Mouse (Mus musculus) embryonic facial prominence, embryonic 13.5 days (tissue): Measurements from ENCODE around the gene 1110008L16Rik. TPM values are rescaled to one million over a fixed set of nuclear protein-coding genes. Genes with fewer than 3 reads are reported as not detected.

Experiments
- ATAC-seq: fragments of 200-750 bp; cut with Nextera tagmentation; 2 replicates; pipeline ENCODE4 v1.8.0; 2017; ENCODE audit warnings: low read depth; ENCODE audit not compliant: insufficient number of reproducible peaks, insufficient read depth, low FRiP score, low TSS enrichment
- H3K27ac ChIP-seq: fragments of 300-500 bp; sonication (generic); 2 replicates; pipeline ENCODE4 v1.5.1; 2015; ENCODE audit warnings: moderate library complexity, mild to moderate bottlenecking, inconsistent platforms
- H3K27me3 ChIP-seq: fragments of 300-500 bp; sonication (generic); 2 replicates; pipeline ENCODE4 v1.6.1; 2015; ENCODE audit warnings: mild to moderate bottlenecking, inconsistent platforms
- H3K36me3 ChIP-seq: fragments of 300-500 bp; sonication (generic); 2 replicates; pipeline ENCODE4 v1.6.1; 2015; ENCODE audit warnings: mild to moderate bottlenecking, inconsistent platforms
- H3K4me1 ChIP-seq: fragments of 300-500 bp; sonication (generic); 2 replicates; pipeline ENCODE4 v1.6.1; 2015; ENCODE audit warnings: inconsistent platforms
- H3K4me2 ChIP-seq: fragments of 300-500 bp; sonication (generic); 2 replicates; pipeline ENCODE4 v1.6.1; 2015; ENCODE audit warnings: moderate library complexity, mild to moderate bottlenecking, inconsistent platforms
- H3K4me3 ChIP-seq: fragments of 300-500 bp; sonication (generic); 2 replicates; pipeline ENCODE4 v1.5.1; 2015; ENCODE audit warnings: mild to moderate bottlenecking, inconsistent platforms
- H3K9ac ChIP-seq: fragments of 300-500 bp; sonication (generic); 2 replicates; pipeline ENCODE4 v1.6.1; 2015; ENCODE audit warnings: mild to moderate bottlenecking, inconsistent platforms
- H3K9me3 ChIP-seq: fragments of 300-500 bp; sonication (generic); 2 replicates; pipeline ENCODE4 v1.6.1; 2016; ENCODE audit warnings: inconsistent platforms
- WGBS: fragments of 180-500 bp; shearing (Covaris S2); methylation state at CpG from one replicate; pipeline ENCODE4 v1.1.7; 2015; ENCODE audit warnings: mixed read lengths; 5-methylcytosine and 5-hydroxymethylcytosine counted together
- polyA plus RNA-seq: library from polyadenylated mRNA; unstranded; fragments of >200 nt; fragmentation: Nextera tagmentation; extraction: Ambion mirVana; gene quantifications from 2 replicates; pipeline ENCODE4 v1.2.1, GENCODE M21; 2015

1110008L16Rik gene
- polyA plus RNA-seq, 1 experiment from 2014 or later: 15.5 TPM

DNA sequence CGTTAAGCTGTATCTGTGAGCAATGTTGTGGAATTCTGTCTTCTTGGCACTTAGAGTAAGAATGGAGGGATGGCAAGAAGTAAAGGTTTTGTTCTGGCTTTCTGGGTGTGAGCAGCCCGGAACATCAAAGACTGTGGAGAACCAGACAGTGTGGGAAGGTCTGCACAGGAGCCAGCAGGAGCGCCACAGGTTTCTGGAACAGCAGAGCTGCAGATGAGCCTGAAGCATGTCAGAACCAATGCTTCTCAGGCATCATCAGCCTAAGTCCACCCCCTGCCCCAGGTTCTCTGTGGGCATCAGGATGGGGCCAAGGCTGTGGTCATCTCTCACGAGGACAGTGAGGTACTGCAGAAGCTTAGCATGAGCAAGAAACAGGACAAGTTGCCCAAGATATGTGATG lies 97.2 kb downstream of the 1110008L16Rik start:
- H3K36me3 ChIP-seq: peaks cover under 1% of the 10 kb centered on the region; the same call in 1 of the 2 replicates
- no peak for ATAC-seq
- no peak overlapping the region for H3K4me2 ChIP-seq
- 95% methylated on average over 4 of the region's 4 CpGs for WGBS
- peaks cover 10% of the 10 kb centered on the region for H3K4me1 ChIP-seq
- no peak overlapping the region for H3K27ac ChIP-seq
- H3K4me3 ChIP-seq: no peak overlapping the region
- H3K27me3 ChIP-seq: no peaks in the 10 kb centered on the region
- no peak overlapping the region for H3K9ac ChIP-seq
- H3K9me3 ChIP-seq: no peaks in the 10 kb centered on the region

DNA sequence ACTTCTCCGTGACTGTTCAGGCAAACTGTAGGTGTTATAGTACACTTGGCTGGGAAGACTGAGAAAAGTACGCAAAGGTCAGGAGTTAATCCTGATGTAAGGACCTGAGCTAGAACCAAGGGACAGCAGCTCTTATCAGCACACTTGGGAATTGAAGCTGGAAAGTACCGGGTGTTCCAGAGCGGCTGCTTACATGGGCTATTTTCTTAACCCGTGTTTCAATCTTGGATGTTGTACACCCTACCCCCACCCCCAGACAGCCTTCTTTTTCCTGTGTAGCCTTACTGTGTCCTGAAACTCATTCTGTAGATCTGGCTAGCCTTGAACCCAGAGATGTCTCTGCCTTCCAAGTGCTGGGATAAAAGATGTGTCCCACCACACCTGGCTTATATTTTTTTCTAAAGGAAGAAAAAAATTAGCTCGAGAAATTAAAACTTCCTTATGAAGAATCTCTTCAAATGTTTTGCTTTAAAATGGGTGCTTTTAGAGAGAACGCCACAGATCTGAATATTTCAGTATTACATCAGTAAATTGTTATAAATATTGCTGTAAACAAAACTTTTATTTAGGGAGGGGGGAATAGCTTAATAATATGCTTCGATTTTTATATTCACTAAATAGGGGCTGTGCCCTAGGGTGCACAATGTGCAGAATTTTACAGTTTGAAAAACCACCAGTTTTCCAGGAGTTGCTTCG lies 98.3 kb downstream of the 1110008L16Rik start:
- Histone ChIP-seq H3K4me2 (peak overlapping the region; percentile 91), H3K27me3 (no peaks in the 10 kb centered on the region), H3K9ac (peak overlapping the region; percentile 95), H3K36me3 (peaks cover 8% of the 10 kb centered on the region; the same call in 1 of the 2 replicates), H3K9me3 (no peaks in the 10 kb centered on the region), H3K4me3 (peak overlapping the region; percentile 95), H3K27ac (peak overlapping the region; percentile 96), H3K4me1 (peaks cover 10% of the 10 kb centered on the region)
- no peak for ATAC-seq
- WGBS: 63% methylated on average over 9 of the region's 9 CpGs

DNA sequence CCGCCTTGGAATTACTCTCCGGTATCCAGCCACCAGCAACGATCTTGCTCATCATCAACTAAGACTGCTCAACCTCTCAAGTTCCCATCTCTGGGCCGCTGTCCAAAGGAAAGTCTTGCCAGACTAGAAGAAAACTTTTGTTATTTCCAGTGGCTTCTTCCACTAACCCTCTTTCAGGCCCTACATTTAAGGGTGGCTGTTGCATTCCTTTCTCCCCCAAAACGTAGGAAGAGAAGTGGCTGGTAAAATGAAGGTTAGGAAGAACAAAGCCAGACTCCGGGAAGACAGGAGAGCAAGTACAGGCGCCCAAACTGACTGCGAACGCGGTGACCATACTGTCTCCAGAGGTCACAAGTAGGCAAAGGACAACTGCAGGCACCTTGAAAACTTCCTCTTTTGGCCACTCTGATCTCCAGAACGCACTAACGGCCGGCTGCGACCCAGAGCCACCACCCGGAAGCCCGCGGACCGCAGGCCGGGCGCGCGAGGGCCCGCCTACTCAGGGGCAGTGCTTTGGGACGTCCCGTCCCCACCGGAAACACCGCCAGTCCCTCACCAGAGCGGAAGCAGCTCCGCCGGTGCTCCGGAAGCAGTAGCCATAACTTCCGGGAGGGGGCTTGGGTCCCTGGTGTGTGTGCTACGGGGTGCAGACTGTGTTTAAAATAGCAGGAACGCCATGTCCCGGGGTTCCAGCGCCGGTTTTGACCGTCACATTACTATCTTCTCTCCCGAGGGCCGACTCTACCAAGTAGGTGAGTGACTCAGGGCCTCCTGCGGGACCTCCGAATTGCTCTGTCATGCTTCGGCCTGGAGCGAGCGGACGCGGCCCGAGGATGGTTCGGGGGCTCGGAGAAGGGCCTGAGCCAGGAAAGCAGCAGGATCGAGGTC lies 99.1 kb downstream of the 1110008L16Rik start:
- Histone ChIP-seq H3K4me1 (peaks cover 10% of the 10 kb centered on the region), H3K27ac (peak overlapping the region; percentile 96), H3K4me3 (peak overlapping the region; percentile 95), H3K4me2 (peak overlapping the region; percentile 91), H3K9ac (peak overlapping the region; percentile 95), H3K27me3 (no peaks in the 10 kb centered on the region), H3K36me3 (peaks cover 15% of the 10 kb centered on the region), H3K9me3 (no peaks in the 10 kb centered on the region)
- ATAC-seq: peak; percentile 97
- under 1% methylated on average over 51 of the region's 51 CpGs for WGBS

DNA sequence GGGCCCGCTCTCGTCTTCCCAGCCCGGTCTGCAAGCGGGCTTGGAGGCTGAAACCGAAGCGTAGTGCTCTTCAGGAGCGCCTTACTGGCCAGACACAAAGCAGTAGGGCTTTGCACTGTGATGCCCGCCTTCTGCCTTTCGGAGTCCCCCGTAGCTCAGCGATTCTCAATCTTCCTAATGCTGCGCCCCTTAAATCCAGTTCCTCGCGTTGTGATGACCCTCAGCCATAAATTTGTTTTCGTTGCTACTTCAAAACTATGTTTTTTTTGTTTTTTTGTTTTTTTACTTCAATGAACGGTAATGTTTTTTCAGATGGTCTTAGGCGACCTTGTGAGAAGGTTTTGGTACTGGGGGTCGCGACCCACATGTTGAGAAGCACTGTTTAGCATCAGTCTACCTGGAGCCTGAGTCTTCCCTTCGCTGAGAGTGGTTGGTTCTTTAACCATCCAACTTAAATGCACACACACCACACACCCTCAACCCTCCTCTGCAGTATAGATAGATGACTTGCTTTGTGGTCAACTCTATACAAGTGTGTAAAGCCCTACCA lies 99.8 kb downstream of the 1110008L16Rik start:
- 0 out of 2 replicates have a peak, but pooled peaks have one; percentile 7 for ATAC-seq
- Histone ChIP-seq H3K4me2 (peak overlapping the region; percentile 91), H3K27ac (peak overlapping the region; percentile 96)

DNA sequence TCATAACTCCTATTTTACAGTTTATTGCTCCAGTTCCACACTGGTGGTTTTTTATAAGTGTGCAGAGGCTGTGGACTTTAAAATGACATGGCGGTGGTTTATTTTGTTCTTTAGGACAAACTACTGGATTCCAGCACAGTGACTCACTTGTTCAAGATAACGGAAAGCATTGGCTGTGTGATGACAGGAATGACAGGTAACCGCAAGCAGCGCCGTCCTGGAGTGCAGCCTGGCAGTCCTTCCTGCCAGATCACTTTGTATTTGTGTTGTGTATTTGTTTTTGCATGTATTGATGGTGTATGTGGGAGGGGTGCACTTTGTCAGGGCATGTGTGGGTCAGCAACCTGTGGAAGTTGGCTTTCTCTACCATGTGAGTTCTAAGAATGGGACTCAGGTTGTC lies 108.5 kb downstream of the 1110008L16Rik start:
- 93% methylated on average over 5 of the region's 5 CpGs for WGBS
- H3K36me3 ChIP-seq: peaks cover 62% of the 10 kb centered on the region
- H3K27ac ChIP-seq: no peak overlapping the region
- no peaks in the 10 kb centered on the region for H3K9me3 ChIP-seq
- H3K4me3 ChIP-seq: no peak overlapping the region
- H3K9ac ChIP-seq: no peak overlapping the region
- ATAC-seq: no peak
- H3K4me1 ChIP-seq: no peaks in the 10 kb centered on the region
- no peaks in the 10 kb centered on the region for H3K27me3 ChIP-seq
- no peak overlapping the region for H3K4me2 ChIP-seq

More for the DNA sequence above, 99.8 kb downstream of the 1110008L16Rik start:
- Histone ChIP-seq H3K9me3 (no peaks in the 10 kb centered on the region), H3K9ac (peak overlapping the region; percentile 95), H3K36me3 (peaks cover 21% of the 10 kb centered on the region), H3K27me3 (no peaks in the 10 kb centered on the region), H3K4me3 (peak overlapping the region; percentile 95), H3K4me1 (peaks cover 10% of the 10 kb centered on the region)
- under 1% methylated on average over 20 of the region's 20 CpGs for WGBS

DNA sequence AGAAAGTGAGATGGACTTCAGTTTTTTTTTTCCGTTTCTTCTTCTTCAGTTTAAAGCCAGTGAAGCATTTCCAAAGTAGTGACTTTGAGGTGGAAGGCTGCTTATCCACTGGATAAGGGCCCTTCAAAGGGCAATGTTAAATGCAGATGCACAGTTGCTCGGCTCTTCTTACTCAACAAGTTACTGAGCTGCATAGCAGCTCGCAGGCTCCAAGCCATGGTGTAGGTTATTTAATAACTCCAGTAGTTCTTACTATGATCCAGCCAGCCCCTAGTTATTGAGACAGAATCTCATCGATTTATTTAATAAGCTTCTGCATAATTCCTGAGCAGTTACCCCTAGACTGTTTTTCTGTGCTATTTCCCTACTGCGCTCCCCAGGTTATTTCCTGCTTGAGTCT lies 115.9 kb downstream of the 1110008L16Rik start:
- Histone ChIP-seq H3K27ac (no peak overlapping the region), H3K27me3 (no peaks in the 10 kb centered on the region), H3K4me1 (no peaks in the 10 kb centered on the region), H3K4me2 (no peak overlapping the region), H3K4me3 (no peak overlapping the region), H3K9ac (no peak overlapping the region), H3K9me3 (no peaks in the 10 kb centered on the region), H3K36me3 (peaks cover 85% of the 10 kb centered on the region)
- WGBS: 95% methylated on average over 5 of the region's 5 CpGs
- ATAC-seq: no peak

DNA sequence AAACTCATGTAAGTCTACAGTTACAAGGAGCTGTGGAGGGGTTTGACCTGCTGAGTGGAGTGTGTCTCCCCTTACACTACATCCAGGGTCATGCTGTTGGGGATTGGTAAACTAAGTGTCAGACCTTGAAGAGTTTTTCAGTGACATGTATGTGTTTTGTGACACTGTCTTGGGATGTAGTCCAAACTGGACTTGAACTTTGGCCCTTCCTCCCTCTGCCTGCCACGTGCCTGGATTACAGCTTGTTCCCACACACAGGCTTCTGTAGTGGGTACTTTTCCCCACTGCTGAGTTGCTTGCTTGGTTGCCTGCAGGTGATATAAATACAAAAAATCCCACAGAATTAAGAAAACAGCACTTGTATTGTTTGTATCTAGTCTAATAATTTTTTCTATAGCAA lies 116.4 kb downstream of the 1110008L16Rik start:
- no peaks in the 10 kb centered on the region for H3K9me3 ChIP-seq
- no peaks in the 10 kb centered on the region for H3K27me3 ChIP-seq
- no peak overlapping the region for H3K4me3 ChIP-seq
- H3K4me1 ChIP-seq: no peaks in the 10 kb centered on the region
- H3K9ac ChIP-seq: no peak overlapping the region
- H3K4me2 ChIP-seq: no peak overlapping the region
- ATAC-seq: no peak
- H3K27ac ChIP-seq: no peak overlapping the region
- 85% methylated on average over 1 of the region's 1 CpGs for WGBS
- H3K36me3 ChIP-seq: peaks cover 88% of the 10 kb centered on the region

DNA sequence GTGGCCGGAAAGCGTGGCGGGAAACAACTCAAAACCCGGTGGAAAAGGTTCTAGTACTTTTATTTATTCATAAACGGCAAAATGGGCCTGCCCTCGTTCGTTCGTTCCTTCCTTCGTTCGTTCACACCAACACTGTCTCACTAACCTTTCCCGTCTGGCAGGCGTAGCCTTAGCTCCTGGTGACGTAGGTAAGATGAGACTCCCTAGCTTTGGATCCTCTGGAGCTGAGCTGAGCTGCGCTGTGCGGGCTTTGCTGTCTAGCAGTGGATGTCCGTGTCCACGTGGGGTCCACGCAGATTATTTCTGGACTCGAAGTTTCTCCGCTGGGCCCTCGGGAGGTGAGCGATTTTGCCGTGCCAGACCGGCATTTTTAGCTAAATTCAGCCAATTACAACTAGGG lies 120.8 kb downstream of the 1110008L16Rik start:
- 94% methylated on average over 24 of the region's 24 CpGs for WGBS
- Histone ChIP-seq H3K4me2 (no peak overlapping the region), H3K36me3 (peaks cover 53% of the 10 kb centered on the region), H3K4me1 (no peaks in the 10 kb centered on the region), H3K9me3 (no peaks in the 10 kb centered on the region), H3K27me3 (no peaks in the 10 kb centered on the region), H3K27ac (no peak overlapping the region), H3K4me3 (no peak overlapping the region), H3K9ac (no peak overlapping the region)
- ATAC-seq: no peak

DNA sequence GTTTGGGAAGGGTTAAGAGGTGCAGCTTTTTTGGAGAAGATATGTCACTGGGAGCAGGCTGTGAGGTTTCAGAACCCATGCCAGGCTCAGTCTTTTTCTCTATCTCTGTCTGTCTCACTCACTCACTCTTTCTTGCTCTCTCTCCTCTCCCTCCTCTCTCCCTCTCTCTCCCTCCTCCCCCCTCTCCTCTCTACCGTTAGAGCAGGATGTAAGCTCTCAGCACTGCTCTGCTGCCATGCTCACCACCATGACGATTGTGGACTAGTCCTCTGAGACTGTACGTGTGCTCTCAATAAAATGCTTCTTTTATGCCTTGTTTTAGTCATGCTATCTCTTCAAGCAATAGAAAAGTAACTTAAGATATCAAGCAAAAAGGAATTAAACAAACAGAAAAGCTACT lies 122.7 kb downstream of the 1110008L16Rik start:
- Histone ChIP-seq H3K4me3 (no peak overlapping the region), H3K9ac (no peak overlapping the region)

DNA sequence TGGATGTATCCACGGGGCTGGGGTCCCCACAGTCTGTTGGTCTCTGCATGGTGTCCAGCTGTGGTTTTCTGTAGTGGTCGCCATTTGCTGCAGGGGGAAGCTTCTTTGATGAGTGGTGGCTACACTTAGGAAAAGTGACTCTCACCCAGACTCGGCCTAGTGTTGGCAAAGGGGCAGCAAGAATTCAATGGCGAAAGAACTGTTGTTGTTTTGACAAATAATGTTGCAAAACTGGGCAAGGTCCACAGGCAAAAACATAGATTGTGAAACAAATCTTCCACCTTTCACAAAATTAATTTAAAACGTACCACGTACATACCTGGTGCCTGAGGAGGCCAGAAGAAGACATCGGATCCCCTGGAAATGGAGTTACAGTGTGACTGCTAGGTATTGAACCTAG lies 126.9 kb downstream of the 1110008L16Rik start:
- H3K27ac ChIP-seq: no peak overlapping the region
- no peak overlapping the region for H3K9ac ChIP-seq
- H3K4me3 ChIP-seq: no peak overlapping the region
- 90% methylated on average over 7 of the region's 7 CpGs for WGBS
- H3K27me3 ChIP-seq: no peaks in the 10 kb centered on the region
- no peak overlapping the region for H3K4me2 ChIP-seq
- no peak for ATAC-seq
- H3K4me1 ChIP-seq: no peaks in the 10 kb centered on the region
- no peaks in the 10 kb centered on the region for H3K9me3 ChIP-seq
- H3K36me3 ChIP-seq: 0 out of 2 replicates have a peak, but pooled peaks cover 3% of the 10 kb centered on the region

More for the DNA sequence above, 122.7 kb downstream of the 1110008L16Rik start:
- 24% methylated on average over 3 of the region's 3 CpGs for WGBS
- Histone ChIP-seq H3K4me2 (no peak overlapping the region), H3K4me1 (no peaks in the 10 kb centered on the region), H3K36me3 (peaks cover 34% of the 10 kb centered on the region), H3K27me3 (no peaks in the 10 kb centered on the region), H3K27ac (no peak overlapping the region), H3K9me3 (no peaks in the 10 kb centered on the region)
- ATAC-seq: no peak

DNA sequence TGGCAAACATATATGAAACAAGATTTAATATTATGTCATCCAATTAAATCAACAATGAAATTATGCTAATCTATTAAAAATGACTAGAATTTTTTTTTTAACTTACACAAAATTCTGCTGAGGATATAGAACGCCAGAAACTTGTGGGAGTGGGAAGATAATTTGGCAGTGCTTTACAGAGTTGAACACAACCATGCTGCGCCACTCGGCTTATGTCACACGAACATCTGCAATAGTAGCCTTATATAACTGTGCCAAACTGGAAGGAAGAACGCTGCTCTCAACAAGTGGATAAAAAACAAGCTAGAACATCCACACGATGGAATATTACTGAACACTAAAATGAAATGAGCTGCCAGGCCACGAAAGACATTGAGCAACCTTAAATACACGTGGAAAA lies 129.8 kb downstream of the 1110008L16Rik start:
- Histone ChIP-seq H3K27ac (no peak overlapping the region), H3K36me3 (no peaks in the 10 kb centered on the region), H3K27me3 (no peaks in the 10 kb centered on the region), H3K4me2 (no peak overlapping the region), H3K4me3 (no peak overlapping the region), H3K9ac (no peak overlapping the region), H3K9me3 (peaks cover 3% of the 10 kb centered on the region; the same call in 1 of the 2 replicates), H3K4me1 (0 out of 2 replicates have a peak, but pooled peaks cover 4% of the 10 kb centered on the region)
- no peak for ATAC-seq
- 86% methylated on average over 8 of the region's 8 CpGs for WGBS
